Mouse (Mus musculus) embryonic facial prominence, embryonic 14.5 days (tissue): Measurements from ENCODE around the gene Gm15093. TPM values are rescaled to one million over a fixed set of nuclear protein-coding genes. Genes with fewer than 3 reads are reported as not detected.
"Not testable (repeated sequence)": the region's sequence is repeated elsewhere in the genome, so short reads cannot be mapped to it uniquely, and the experiment has no call there.

Source experiments
- ATAC-seq: fragments of 200-750 bp; cut with Nextera tagmentation; 2 replicates; pipeline ENCODE4 v1.8.0; 2017; ENCODE audit warnings: low read depth, moderate number of reproducible peaks, moderate TSS enrichment
- DNase-seq: peaks from one replicate; pipeline ENCODE4 v3.0.0-alpha.2; 2015; ENCODE audit warnings: low spot score
- H3K27ac ChIP-seq: fragments of 300-500 bp; sonication (generic); replicated peaks from 2 replicates; pipeline ENCODE4 v1.5.1; 2014; ENCODE audit warnings: low read depth, mild to moderate bottlenecking, low read length, moderate library complexity
- H3K27me3 ChIP-seq: fragments of 300-500 bp; sonication (generic); replicated peaks from 2 replicates; pipeline ENCODE4 v1.6.1; 2014; ENCODE audit warnings: low read length; ENCODE audit not compliant: control insufficient read depth, insufficient read depth
- H3K36me3 ChIP-seq: fragments of 300-500 bp; sonication (generic); 2 replicates; pipeline ENCODE4 v1.6.1; 2014; ENCODE audit warnings: low read length, mixed read lengths; ENCODE audit not compliant: control insufficient read depth, insufficient read depth
- H3K4me1 ChIP-seq: fragments of 300-500 bp; sonication (generic); 2 replicates; pipeline ENCODE4 v1.6.1; 2014; ENCODE audit warnings: antibody characterized with exemption, low read length; ENCODE audit not compliant: control insufficient read depth, insufficient read depth
- H3K4me2 ChIP-seq: fragments of 300-500 bp; sonication (generic); 2 replicates; pipeline ENCODE4 v1.6.1; 2014; ENCODE audit warnings: low read depth, mild to moderate bottlenecking, low read length, moderate library complexity, mixed read lengths
- H3K4me3 ChIP-seq: fragments of 300-500 bp; sonication (generic); 2 replicates; pipeline ENCODE4 v1.5.1; 2014; ENCODE audit warnings: low read depth, mild to moderate bottlenecking, low read length
- H3K9ac ChIP-seq: fragments of 300-500 bp; sonication (generic); 2 replicates; pipeline ENCODE4 v1.6.1; 2014; ENCODE audit warnings: low read depth, mild to moderate bottlenecking, low read length, moderate library complexity, mixed read lengths
- H3K9me3 ChIP-seq: fragments of 300-500 bp; sonication (generic); 2 replicates; pipeline ENCODE4 v1.6.1; 2016; ENCODE audit warnings: low read length; ENCODE audit not compliant: control insufficient read depth
- WGBS: fragments of 180-500 bp; shearing (Covaris S2); extraction: QIAGEN DNeasy Blood & Tissue Kit; methylation state at CpG from one replicate; pipeline ENCODE4 v1.1.7; 2014; 5-methylcytosine and 5-hydroxymethylcytosine counted together
- polyA plus RNA-seq: library from polyadenylated mRNA; unstranded; fragments of >200 nt; fragmentation: Nextera tagmentation; extraction: Ambion mirVana; gene quantifications from 2 replicates; pipeline ENCODE4 v1.2.1, GENCODE M21; 2014

The Gm15093 gene
- not detected in 2 replicates for polyA plus RNA-seq

DNA sequence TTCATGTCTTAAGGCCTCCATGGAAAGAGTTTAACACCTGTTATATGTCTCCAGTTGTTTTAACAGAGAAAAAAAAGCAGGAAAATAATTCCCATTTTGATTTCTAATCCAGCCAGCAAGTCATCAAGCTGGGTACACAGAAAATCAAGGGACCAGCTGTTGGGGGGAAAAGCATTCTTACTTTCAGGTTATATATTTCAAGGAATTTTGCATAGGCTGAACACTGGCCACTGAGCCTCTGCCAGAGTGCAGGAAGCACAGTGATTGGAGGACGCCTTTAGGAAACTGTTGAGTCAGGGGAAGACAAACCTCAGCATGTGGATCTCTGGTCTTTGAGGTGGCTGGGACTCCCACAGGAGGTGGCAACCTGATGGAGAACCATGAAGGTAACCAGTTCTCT lies at the start of gene Gm15093:
Gene Gm15093 (plus strand): TSS at position 301 of the 400 bp plus-strand sequence.
- not testable (repeated sequence) for DNase-seq, H3K27ac ChIP-seq, H3K4me3 ChIP-seq, H3K4me1 ChIP-seq, H3K9me3 ChIP-seq, ATAC-seq, H3K36me3 ChIP-seq, H3K4me2 ChIP-seq, H3K9ac ChIP-seq, H3K27me3 ChIP-seq
- no CpG with 5 or more reads among the region's 1 CpGs for WGBS

Other genes with a start within 250 kb of the Gm15093 start
- not detected in 2 replicates for gene Ott, start 198.1 kb upstream of the Gm15093 start, polyA plus RNA-seq
- gene Gm15085, start 175.2 kb downstream of the Gm15093 start, polyA plus RNA-seq, result not detected in 2 replicates